Mouse (Mus musculus) MEL (cell line): ENCODE results near the gene Thada. TPM values are rescaled to one million over a fixed set of nuclear protein-coding genes. Genes with fewer than 3 reads are reported as not detected.

Experiments
- DNase-seq: peaks from one replicate; pipeline ENCODE4 v3.0.0; 2011; ENCODE audit warnings: low read depth, low spot score
- H3K27ac ChIP-seq: 2 replicates; pipeline ENCODE4 v1.5.1; 2012; ENCODE audit warnings: low read depth, mild to moderate bottlenecking, control low read depth, low read length, moderate library complexity; ENCODE audit not compliant: control insufficient read depth
- H3K27me3 ChIP-seq, 2 experiments: fragments of 150-350 bp in 1 of 2; sonication (generic) in 1 of 2; 2 replicates each; pipeline ENCODE4 v1.6.1; 2012; ENCODE audit warnings: low read length in 2 of 2, mild to moderate bottlenecking in 2 of 2, improper control_type of control experiment in 1 of 2, moderate library complexity in 1 of 2; ENCODE audit not compliant: insufficient read depth in 2 of 2, control insufficient read depth in 1 of 2
- H3K36me3 ChIP-seq, 2 experiments: 2 replicates each; pipeline ENCODE4 v1.6.1; 2012 to 2014; ENCODE audit warnings: low read length in 2 of 2, improper control_type of control experiment in 1 of 2, inconsistent platforms in 1 of 2, mild to moderate bottlenecking in 1 of 2; ENCODE audit not compliant: insufficient read depth in 2 of 2, control insufficient read depth in 1 of 2
- H3K4me1 ChIP-seq, 2 experiments: fragments of 150-350 bp in 1 of 2; sonication (generic) in 1 of 2; 2 replicates each; pipeline ENCODE4 v1.6.1; 2012; ENCODE audit warnings: low read length in 2 of 2, improper control_type of control experiment in 1 of 2, mild to moderate bottlenecking in 1 of 2; ENCODE audit not compliant: insufficient read depth in 2 of 2, control insufficient read depth in 1 of 2
- H3K4me3 ChIP-seq, 2 experiments: fragments of 150-350 bp in 1 of 2; sonication (generic) in 1 of 2; 2 replicates each; pipeline ENCODE4 v1.5.1; 2012; ENCODE audit warnings: low read depth in 2 of 2, low read length in 2 of 2, mild to moderate bottlenecking in 2 of 2, moderate library complexity in 2 of 2, control low read depth in 1 of 2, improper control_type of control experiment in 1 of 2; ENCODE audit not compliant: control insufficient read depth in 1 of 2, insufficient read depth in 1 of 2
- H3K79me2 ChIP-seq: 2 replicates; pipeline ENCODE4 v1.6.1; 2012; ENCODE audit warnings: mild to moderate bottlenecking, low read length, moderate library complexity; ENCODE audit not compliant: control insufficient read depth, poor library complexity, insufficient read depth
- H3K9ac ChIP-seq: 2 replicates; pipeline ENCODE4 v1.6.1; 2012; ENCODE audit warnings: low read depth, mild to moderate bottlenecking, control low read depth, low read length, moderate library complexity; ENCODE audit not compliant: control insufficient read depth, poor library complexity, severe bottlenecking
- H3K9me3 ChIP-seq: fragments of 150-350 bp; sonication (generic); replicated peaks from 2 replicates; pipeline ENCODE4 v1.6.1; 2012; ENCODE audit warnings: mild to moderate bottlenecking, low read length, improper control_type of control experiment, moderate library complexity; ENCODE audit not compliant: insufficient read depth
- CHD1 ChIP-seq: IDR thresholded peaks from 2 replicates; pipeline ENCODE4 v1.6.1; 2012; ENCODE audit warnings: low read depth, mild to moderate bottlenecking, inconsistent platforms, low read length, improper control_type of control experiment
- CHD2 ChIP-seq: IDR thresholded peaks from 2 replicates; pipeline ENCODE4 v1.6.1; 2011; ENCODE audit warnings: low read length, improper control_type of control experiment
- CTCF ChIP-seq, 3 experiments: IDR thresholded peaks in 2 of 3; conservative IDR thresholded peaks in 1 of 3; 2 replicates each; pipeline ENCODE4 v1.5.1; 2011 to 2012; ENCODE audit warnings: low read length in 3 of 3, low read depth in 2 of 3, mild to moderate bottlenecking in 2 of 3, improper control_type of control experiment in 1 of 3, inconsistent platforms in 1 of 3, mixed read lengths in 1 of 3, moderate library complexity in 1 of 3; ENCODE audit not compliant: control insufficient read depth in 1 of 3, insufficient read depth in 1 of 3, poor library complexity in 1 of 3, severe bottlenecking in 1 of 3
- EP300 ChIP-seq, 2 experiments: IDR thresholded peaks; 2 replicates each; pipeline ENCODE4 v1.6.1; 2011; ENCODE audit warnings: improper control_type of control experiment in 2 of 2, low read length in 2 of 2, low read depth in 1 of 2, mild to moderate bottlenecking in 1 of 2
- ETS1 ChIP-seq: IDR thresholded peaks from 2 replicates; pipeline ENCODE4 v1.6.1; 2012; ENCODE audit warnings: low read depth, mild to moderate bottlenecking, inconsistent platforms, low read length, improper control_type of control experiment, moderate library complexity
- GABPA ChIP-seq: IDR thresholded peaks from 2 replicates; pipeline ENCODE4 v1.6.1; 2012; ENCODE audit warnings: low read depth, mild to moderate bottlenecking, inconsistent platforms, low read length, improper control_type of control experiment, moderate library complexity
- JUND ChIP-seq: IDR thresholded peaks from 2 replicates; pipeline ENCODE4 v1.6.1; 2011; ENCODE audit warnings: low read depth, mild to moderate bottlenecking, improper control_type of control experiment, low read length
- MAFK ChIP-seq: IDR thresholded peaks from 2 replicates; pipeline ENCODE4 v1.6.1; 2011; ENCODE audit warnings: low read depth, mild to moderate bottlenecking, low read length, improper control_type of control experiment, borderline replicate concordance
- MAZ ChIP-seq: IDR thresholded peaks from 2 replicates; pipeline ENCODE4 v1.6.1; 2012; ENCODE audit warnings: low read depth, mild to moderate bottlenecking, inconsistent platforms, low read length, improper control_type of control experiment
- MEF2A ChIP-seq: IDR thresholded peaks from 2 replicates; pipeline ENCODE4 v1.6.1; 2014; ENCODE audit warnings: low read depth, mild to moderate bottlenecking, inconsistent platforms, low read length, improper control_type of control experiment; ENCODE audit not compliant: poor library complexity, insufficient replicate concordance, severe bottlenecking; ENCODE audit errors: extremely low read depth
- MYC ChIP-seq: IDR thresholded peaks from 2 replicates; pipeline ENCODE4 v1.6.1; 2011; ENCODE audit warnings: low read depth, mild to moderate bottlenecking, low read length, improper control_type of control experiment, moderate library complexity
- NELFE ChIP-seq: IDR thresholded peaks from 2 replicates; pipeline ENCODE4 v1.6.1; 2011; ENCODE audit warnings: low read depth, low read length, improper control_type of control experiment
- POLR2A ChIP-seq, 2 experiments: IDR thresholded peaks; 2 replicates each; pipeline ENCODE4 v1.6.1; 2011 to 2012; ENCODE audit warnings: low read length in 2 of 2, mild to moderate bottlenecking in 2 of 2, control low read depth in 1 of 2, improper control_type of control experiment in 1 of 2, low read depth in 1 of 2, moderate library complexity in 1 of 2; ENCODE audit not compliant: control insufficient read depth in 1 of 2, insufficient read depth in 1 of 2, poor library complexity in 1 of 2
- POLR2AphosphoS5 ChIP-seq: IDR thresholded peaks from 2 replicates; pipeline ENCODE4 v1.6.1; 2012; ENCODE audit warnings: low read depth, borderline replicate concordance, mild to moderate bottlenecking, inconsistent platforms, low read length, moderate library complexity, mixed read lengths
- RCOR1 ChIP-seq: IDR thresholded peaks from 2 replicates; pipeline ENCODE4 v1.6.1; 2012; ENCODE audit warnings: low read depth, mild to moderate bottlenecking, inconsistent platforms, low read length, improper control_type of control experiment
- USF1 ChIP-seq: IDR thresholded peaks from 2 replicates; pipeline ENCODE4 v1.6.1; 2014; ENCODE audit warnings: low read depth, mild to moderate bottlenecking, inconsistent platforms, low read length, improper control_type of control experiment, moderate library complexity
- ZKSCAN1 ChIP-seq: IDR thresholded peaks from 2 replicates; pipeline ENCODE4 v1.6.1; 2012; ENCODE audit warnings: low read depth, mild to moderate bottlenecking, inconsistent platforms, low read length, improper control_type of control experiment, moderate library complexity
- ZMIZ1 ChIP-seq: IDR thresholded peaks from 2 replicates; pipeline ENCODE4 v1.6.1; 2012; ENCODE audit warnings: low read depth, mild to moderate bottlenecking, inconsistent platforms, low read length, improper control_type of control experiment, moderate library complexity
- ZNF384 ChIP-seq: IDR thresholded peaks from 2 replicates; pipeline ENCODE4 v1.6.1; 2012; ENCODE audit warnings: low read depth, mild to moderate bottlenecking, inconsistent platforms, low read length, improper control_type of control experiment
- polyA plus RNA-seq, 2 experiments: library from polyadenylated mRNA; stranded (reverse) in 1 of 2; unstranded in 1 of 2; fragments of >175 nt in 1 of 2; fragments of >200 nt in 1 of 2; gene quantifications; 2 replicates each; pipeline versions ENCODE4 v1.2.1 to v1.2.4; 2012; ENCODE audit warnings: low replicate concordance in 2 of 2, low read depth in 1 of 2; ENCODE audit not compliant: insufficient read length in 2 of 2, insufficient read depth in 1 of 2, missing spikeins in 1 of 2
- total RNA-seq: library from RNA; depleted of rRNA; stranded (reverse); fragments of 300-350 nt; gene quantifications from 2 replicates; pipeline ENCODE4 v1.2.3, GENCODE M21; 2012

Thada gene
- total and polyA plus RNA-seq, 3 experiments: 19.8 to 20.6 TPM; not detected in 1

GRCm38 (mm10) chr17:84465753-84466608, at the start of gene Thada (continued):
- TF ChIP-seq GABPA (no peak), JUND (no peak), RCOR1 (no peak), ZNF384 (no peak), EP300 (IDR thresholded peaks at IDR 0.05; ENCODE audit: low read depth in 1 of 2, low read length in 2 of 2) (no peak)

- no peaks in the 10 kb centered on the region for H3K9me3 ChIP-seq
- no peak for DNase-seq
- H3K4me1 ChIP-seq: no peaks in the 10 kb centered on the region
- H3K9ac ChIP-seq: no peak overlapping the region
- H3K27ac ChIP-seq: no peak overlapping the region
- H3K27me3 ChIP-seq: peaks cover 2 to 4% of the 10 kb centered on the region in 2 experiments; a peak in 2 of 4 replicates
- no peaks in the 10 kb centered on the region for H3K36me3 ChIP-seq
- no peaks in the 10 kb centered on the region for H3K79me2 ChIP-seq
- TF ChIP-seq NELFE (no peak), ETS1 (no peak), MEF2A (no peak)
- H3K4me3 ChIP-seq: no peak overlapping the region
Observed at GRCm38 (mm10) chr17:84512516-84513085, 46.6 kb upstream of the Thada start.

- no peak for DNase-seq
- Histone ChIP-seq H3K27me3 (0 out of 4 replicates have a peak, but pooled peaks cover 0 to 2% of the 10 kb centered on the region in 2 experiments), H3K9ac (no peak within 1 kb of the TSS), H3K27ac (no peak within 1 kb of the TSS), H3K79me2 (no peaks in the 10 kb centered on the region), H3K4me3 (no peak within 1 kb of the TSS), H3K36me3 (no peaks in the 10 kb centered on the region), H3K4me1 (no peaks in the 10 kb centered on the region), H3K9me3 (no peaks in the 10 kb centered on the region)
- TF ChIP-seq MEF2A: no peak
- TF ChIP-seq USF1: no peak
- no peak for TF ChIP-seq MAZ
- TF ChIP-seq CTCF (IDR thresholded peaks at IDR 0.05 in 2 of 3, conservative IDR thresholded peaks at IDR 0.05 in 1 of 3; ENCODE audit: control insufficient read depth in 1 of 3, insufficient read depth in 1 of 3, low read depth in 2 of 3, low read length in 3 of 3, poor library complexity in 1 of 3, severe bottlenecking in 1 of 3): no peak
- TF ChIP-seq CHD1: no peak
- TF ChIP-seq JUND: no peak
- no peak for TF ChIP-seq ZNF384
- TF ChIP-seq ZKSCAN1: no peak
- TF ChIP-seq POLR2A (IDR thresholded peaks at IDR 0.05; ENCODE audit: control insufficient read depth in 1 of 2, insufficient read depth in 1 of 2, low read depth in 1 of 2, low read length in 2 of 2, poor library complexity in 1 of 2): no peak
- no peak for TF ChIP-seq MYC
- no peak for TF ChIP-seq MAFK
- TF ChIP-seq POLR2AphosphoS5: no peak
- no peak for TF ChIP-seq CHD2
- no peak for TF ChIP-seq ZMIZ1
Observed at GRCm38 (mm10) chr17:84511682-84512515, 45.9 kb upstream of the Thada start, which contains the start of gene Plekhh2. Gene Plekhh2, plus strand, starts transcription at chr17:84511895.
